Mouse (Mus musculus) MEL (cell line): Measurements from ENCODE around the gene Ndufb4. TPM values are rescaled to one million over a fixed set of nuclear protein-coding genes. Genes with fewer than 3 reads are reported as not detected.
A peak's percentile ranks its signal among the peaks of the same experiment; 100 is the strongest.
"Not testable (repeated sequence)": the region's sequence is repeated elsewhere in the genome, so short reads cannot be mapped to it uniquely, and the experiment has no call there.

ENCODE experiments used
- DNase-seq: peaks from one replicate; pipeline ENCODE4 v3.0.0; 2011; ENCODE audit warnings: low read depth, low spot score
- H3K27ac ChIP-seq: 2 replicates; pipeline ENCODE4 v1.5.1; 2012; ENCODE audit warnings: low read depth, mild to moderate bottlenecking, control low read depth, low read length, moderate library complexity; ENCODE audit not compliant: control insufficient read depth
- H3K27me3 ChIP-seq, 2 experiments: fragments of 150-350 bp in 1 of 2; sonication (generic) in 1 of 2; 2 replicates each; pipeline ENCODE4 v1.6.1; 2012; ENCODE audit warnings: low read length in 2 of 2, mild to moderate bottlenecking in 2 of 2, improper control_type of control experiment in 1 of 2, moderate library complexity in 1 of 2; ENCODE audit not compliant: insufficient read depth in 2 of 2, control insufficient read depth in 1 of 2
- H3K36me3 ChIP-seq, 2 experiments: 2 replicates each; pipeline ENCODE4 v1.6.1; 2012 to 2014; ENCODE audit warnings: low read length in 2 of 2, improper control_type of control experiment in 1 of 2, inconsistent platforms in 1 of 2, mild to moderate bottlenecking in 1 of 2; ENCODE audit not compliant: insufficient read depth in 2 of 2, control insufficient read depth in 1 of 2
- H3K4me1 ChIP-seq, 2 experiments: fragments of 150-350 bp in 1 of 2; sonication (generic) in 1 of 2; 2 replicates each; pipeline ENCODE4 v1.6.1; 2012; ENCODE audit warnings: low read length in 2 of 2, improper control_type of control experiment in 1 of 2, mild to moderate bottlenecking in 1 of 2; ENCODE audit not compliant: insufficient read depth in 2 of 2, control insufficient read depth in 1 of 2
- H3K4me3 ChIP-seq, 2 experiments: fragments of 150-350 bp in 1 of 2; sonication (generic) in 1 of 2; 2 replicates each; pipeline ENCODE4 v1.5.1; 2012; ENCODE audit warnings: low read depth in 2 of 2, low read length in 2 of 2, mild to moderate bottlenecking in 2 of 2, moderate library complexity in 2 of 2, control low read depth in 1 of 2, improper control_type of control experiment in 1 of 2; ENCODE audit not compliant: control insufficient read depth in 1 of 2, insufficient read depth in 1 of 2
- H3K79me2 ChIP-seq: 2 replicates; pipeline ENCODE4 v1.6.1; 2012; ENCODE audit warnings: mild to moderate bottlenecking, low read length, moderate library complexity; ENCODE audit not compliant: control insufficient read depth, poor library complexity, insufficient read depth
- H3K9ac ChIP-seq: 2 replicates; pipeline ENCODE4 v1.6.1; 2012; ENCODE audit warnings: low read depth, mild to moderate bottlenecking, control low read depth, low read length, moderate library complexity; ENCODE audit not compliant: control insufficient read depth, poor library complexity, severe bottlenecking
- H3K9me3 ChIP-seq: fragments of 150-350 bp; sonication (generic); replicated peaks from 2 replicates; pipeline ENCODE4 v1.6.1; 2012; ENCODE audit warnings: mild to moderate bottlenecking, low read length, improper control_type of control experiment, moderate library complexity; ENCODE audit not compliant: insufficient read depth
- CTCF ChIP-seq, 3 experiments: IDR thresholded peaks in 2 of 3; conservative IDR thresholded peaks in 1 of 3; 2 replicates each; pipeline ENCODE4 v1.5.1; 2011 to 2012; ENCODE audit warnings: low read length in 3 of 3, low read depth in 2 of 3, mild to moderate bottlenecking in 2 of 3, improper control_type of control experiment in 1 of 3, inconsistent platforms in 1 of 3, mixed read lengths in 1 of 3, moderate library complexity in 1 of 3; ENCODE audit not compliant: control insufficient read depth in 1 of 3, insufficient read depth in 1 of 3, poor library complexity in 1 of 3, severe bottlenecking in 1 of 3
- EP300 ChIP-seq, 2 experiments: IDR thresholded peaks; 2 replicates each; pipeline ENCODE4 v1.6.1; 2011; ENCODE audit warnings: improper control_type of control experiment in 2 of 2, low read length in 2 of 2, low read depth in 1 of 2, mild to moderate bottlenecking in 1 of 2
- ETS1 ChIP-seq: IDR thresholded peaks from 2 replicates; pipeline ENCODE4 v1.6.1; 2012; ENCODE audit warnings: low read depth, mild to moderate bottlenecking, inconsistent platforms, low read length, improper control_type of control experiment, moderate library complexity
- GATA1 ChIP-seq: IDR thresholded peaks from 2 replicates; pipeline ENCODE4 v1.6.1; 2011; ENCODE audit warnings: low read depth, low read length, improper control_type of control experiment
- MAX ChIP-seq: IDR thresholded peaks from 2 replicates; pipeline ENCODE4 v1.6.1; 2011; ENCODE audit warnings: low read length, improper control_type of control experiment
- MYB ChIP-seq: IDR thresholded peaks from 2 replicates; pipeline ENCODE4 v1.6.1; 2011; ENCODE audit warnings: mild to moderate bottlenecking, low read depth, low read length, improper control_type of control experiment
- NRF1 ChIP-seq: IDR thresholded peaks from 2 replicates; pipeline ENCODE4 v1.6.1; 2014; ENCODE audit warnings: low read depth, mild to moderate bottlenecking, inconsistent platforms, low read length, improper control_type of control experiment, moderate library complexity; ENCODE audit not compliant: poor library complexity, insufficient read depth, severe bottlenecking
- RAD21 ChIP-seq: IDR thresholded peaks from 2 replicates; pipeline ENCODE4 v1.6.1; 2011; ENCODE audit warnings: mild to moderate bottlenecking, low read depth, low read length, improper control_type of control experiment
- RCOR1 ChIP-seq: IDR thresholded peaks from 2 replicates; pipeline ENCODE4 v1.6.1; 2012; ENCODE audit warnings: low read depth, mild to moderate bottlenecking, inconsistent platforms, low read length, improper control_type of control experiment
- SMC3 ChIP-seq: IDR thresholded peaks from 2 replicates; pipeline ENCODE4 v1.6.1; 2011; ENCODE audit warnings: low read depth, low read length, improper control_type of control experiment
- TAL1 ChIP-seq: IDR thresholded peaks from 2 replicates; pipeline ENCODE4 v1.6.1; 2012; ENCODE audit warnings: mild to moderate bottlenecking, inconsistent platforms, low read length, moderate library complexity, mixed read lengths
- TBP ChIP-seq: IDR thresholded peaks from 2 replicates; pipeline ENCODE4 v1.8.0; 2011; ENCODE audit warnings: low read depth, low read length, improper control_type of control experiment
- TCF12 ChIP-seq: IDR thresholded peaks from 2 replicates; pipeline ENCODE4 v1.6.1; 2014; ENCODE audit warnings: low read depth, mild to moderate bottlenecking, inconsistent platforms, low read length, improper control_type of control experiment, moderate library complexity
- polyA plus RNA-seq, 2 experiments: library from polyadenylated mRNA; stranded (reverse) in 1 of 2; unstranded in 1 of 2; fragments of >175 nt in 1 of 2; fragments of >200 nt in 1 of 2; gene quantifications; 2 replicates each; pipeline versions ENCODE4 v1.2.1 to v1.2.4; 2012; ENCODE audit warnings: low replicate concordance in 2 of 2, low read depth in 1 of 2; ENCODE audit not compliant: insufficient read length in 2 of 2, insufficient read depth in 1 of 2, missing spikeins in 1 of 2
- total RNA-seq: library from RNA; depleted of rRNA; stranded (reverse); fragments of 300-350 nt; gene quantifications from 2 replicates; pipeline ENCODE4 v1.2.3, GENCODE M21; 2012

The Ndufb4 gene
- total and polyA plus RNA-seq, 3 experiments: 28.9 to 48.0 TPM; not detected in 1

- Histone ChIP-seq H3K4me3 (no peak overlapping the region), H3K9me3 (no peaks in the 10 kb centered on the region), H3K79me2 (0 out of 2 replicates have a peak, but pooled peaks cover 1% of the 10 kb centered on the region), H3K9ac (no peak overlapping the region), H3K27ac (no peak overlapping the region), H3K27me3 (no peaks in the 10 kb centered on the region), H3K4me1 (no peaks in the 10 kb centered on the region), H3K36me3 (peaks cover 0 to 1% of the 10 kb centered on the region in 2 experiments; a peak in 1 of 4 replicates)
- no peak for DNase-seq
- no peak for TF ChIP-seq RCOR1
Observed at GRCm38 (mm10) chr16:37644486-37644885, 9.8 kb downstream of the Ndufb4 start.

- H3K9me3 ChIP-seq, DNase-seq, H3K4me3 ChIP-seq, H3K36me3 ChIP-seq, H3K4me1 ChIP-seq, H3K79me2 ChIP-seq, H3K27me3 ChIP-seq, H3K9ac ChIP-seq, H3K27ac ChIP-seq: not testable (repeated sequence)
Observed at GRCm38 (mm10) chr16:37640522-37640921, 13.7 kb downstream of the Ndufb4 start.

- H3K27ac ChIP-seq: peak overlapping the region; percentile 12; the same call in 1 of the 2 replicates
- H3K4me1 ChIP-seq: peaks cover 3 to 13% of the 10 kb centered on the region in 2 experiments; a peak in 3 of 4 replicates
- H3K4me3 ChIP-seq: no peak overlapping the region
- H3K36me3 ChIP-seq: peaks cover 0 to 18% of the 10 kb centered on the region in 2 experiments; a peak in 2 of 4 replicates
- no peak overlapping the region for H3K9ac ChIP-seq
- no peaks in the 10 kb centered on the region for H3K79me2 ChIP-seq
- DNase-seq: peak; percentile 61
- no peaks in the 10 kb centered on the region for H3K27me3 ChIP-seq
- H3K9me3 ChIP-seq: no peaks in the 10 kb centered on the region
- 0 out of 2 replicates have a peak, but pooled peaks have one; percentile 25 for TF ChIP-seq GATA1
- TF ChIP-seq TCF12: no peak
- TF ChIP-seq MYB: no peak
- TF ChIP-seq TBP: no peak
- TF ChIP-seq TAL1: peak; percentile 68
- no peak for TF ChIP-seq MAX
- TF ChIP-seq ETS1: peak; percentile 58; the same call in 1 of the 2 replicates
- peak; percentile 44 to 70 for TF ChIP-seq EP300 (IDR thresholded peaks at IDR 0.05; ENCODE audit: low read depth in 1 of 2, low read length in 2 of 2)
Observed at GRCm38 (mm10) chr16:37637802-37638201, 16.5 kb downstream of the Ndufb4 start.

DNA sequence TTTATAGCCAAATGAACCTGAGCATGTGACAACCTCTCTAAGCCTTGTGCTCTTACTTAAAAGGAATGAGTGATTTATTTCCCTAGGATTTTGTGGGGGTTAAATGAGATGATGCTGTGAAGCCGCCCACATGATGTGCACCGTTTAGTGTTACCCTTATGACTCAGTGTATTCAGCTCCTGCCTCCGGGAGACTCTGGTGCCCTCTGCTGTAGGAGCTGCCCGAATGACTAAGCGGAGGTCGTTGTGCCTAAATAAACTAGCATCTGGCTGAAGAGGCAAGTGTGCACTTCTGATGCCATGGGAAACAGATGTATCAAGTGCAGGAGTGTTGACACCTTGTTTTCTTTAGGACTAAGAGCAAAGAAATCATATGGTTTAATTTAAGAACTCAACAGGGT lies 18.1 kb downstream of the Ndufb4 start:
- peaks cover 0 to 18% of the 10 kb centered on the region in 2 experiments; a peak in 2 of 4 replicates for H3K36me3 ChIP-seq
- no peaks in the 10 kb centered on the region for H3K9me3 ChIP-seq
- no peaks in the 10 kb centered on the region for H3K27me3 ChIP-seq
- peaks cover 3 to 13% of the 10 kb centered on the region in 2 experiments; a peak in 3 of 4 replicates for H3K4me1 ChIP-seq
- no peak overlapping the region for H3K4me3 ChIP-seq
- TF ChIP-seq NRF1 (no peak), CTCF (IDR thresholded peaks at IDR 0.05 in 2 of 3, conservative IDR thresholded peaks at IDR 0.05 in 1 of 3; ENCODE audit: control insufficient read depth in 1 of 3, insufficient read depth in 1 of 3, low read depth in 2 of 3, low read length in 3 of 3, poor library complexity in 1 of 3, severe bottlenecking in 1 of 3) (peak in 2 of 3 experiments; percentile 33; a peak in 4 of 6 replicates), RAD21 (peak; percentile 25), SMC3 (peak; percentile 32; the same call in 1 of the 2 replicates)
- TF ChIP-seq, all 39 proteins: peak for 3
- Histone ChIP-seq H3K79me2 (no peaks in the 10 kb centered on the region), H3K27ac (no peak overlapping the region), H3K9ac (no peak overlapping the region)
- no peak for DNase-seq
